Mouse (Mus musculus): ENCODE measurements at regions not wholly inside any gene's neighbourhood (a gene's known extent, or its start where the extent isn't known, plus 50 kb on each side); places are given as distances from the start of the nearest gene placed in this dataset.

GRCm38 (mm10) chr11:56244951-56245350 lies 204.1 kb upstream of the Nmur2 start:
- no peak for DNase-seq (ENCODE audit: extremely low read depth)
- no peaks in the 10 kb centered on the region for H3K4me1 ChIP-seq (ENCODE audit: control insufficient read depth in 1 of 2, insufficient read depth in 2 of 2)
- no peak overlapping the region for H3K27ac ChIP-seq (ENCODE audit: insufficient read depth, low read depth)
- no peak overlapping the region for H3K4me2 ChIP-seq (ENCODE audit: insufficient read depth, low read depth, poor library complexity, severe bottlenecking)
- TF ChIP-seq JUND (conservative IDR thresholded peaks at IDR 0.05; ENCODE audit: low read depth, low read length) (no peak), ZNF384 (IDR thresholded peaks at IDR 0.05; ENCODE audit: low read depth, low read length) (no peak), E2F4 (IDR thresholded peaks at IDR 0.05; ENCODE audit: insufficient replicate concordance, low read depth, low read length) (no peak), TCF12 (IDR thresholded peaks at IDR 0.05; ENCODE audit: low read depth, low read length) (no peak), KAT2A (IDR thresholded peaks at IDR 0.05; ENCODE audit: insufficient replicate concordance, low read length) (no peak), NELFE (IDR thresholded peaks at IDR 0.05; ENCODE audit: low read depth, low read length) (no peak), CHD1 (IDR thresholded peaks at IDR 0.05; ENCODE audit: low read depth, low read length) (no peak), MAX (IDR thresholded peaks at IDR 0.05; ENCODE audit: low read length) (no peak), MAZ (IDR thresholded peaks at IDR 0.05; ENCODE audit: low read depth, low read length) (no peak), GABPA (IDR thresholded peaks at IDR 0.05; ENCODE audit: insufficient replicate concordance, low read depth, low read length) (no peak), CTCF (conservative IDR thresholded peaks at IDR 0.05 in 1 of 2, IDR thresholded peaks at IDR 0.05 in 1 of 2; ENCODE audit: low read depth in 2 of 2, low read length in 2 of 2) (no peak), IRF4 (IDR thresholded peaks at IDR 0.05; ENCODE audit: low read depth, low read length) (no peak)
- H3K27me3 ChIP-seq (replicated peaks): no peaks in the 10 kb centered on the region
- H3K36me3 ChIP-seq (replicated peaks in 1 of 2; ENCODE audit: control insufficient read depth in 1 of 2, insufficient read depth in 1 of 2, low read length in 1 of 2): no peaks in the 10 kb centered on the region
- no peaks in the 10 kb centered on the region for H3K79me2 ChIP-seq (replicated peaks; ENCODE audit: control insufficient read depth, extremely low read depth, insufficient read depth, poor library complexity, severe bottlenecking)
- in situ Hi-C loops (cut with MboI; ENCODE audit: low pct_ligation_motif_present, low pct_unique_long_range_greater_than_20kb, low sequenced_read_pairs): no loop called here
- H3K9ac ChIP-seq (ENCODE audit: insufficient read depth, low read depth): no peak overlapping the region
- no peak overlapping the region for H3K4me3 ChIP-seq (replicated peaks in 1 of 3; ENCODE audit: low read depth in 2 of 3, low read length in 2 of 3, poor library complexity in 1 of 3)
- H3K9me3 ChIP-seq (replicated peaks; ENCODE audit: low read length): peaks cover 30% of the 10 kb centered on the region
- dilution Hi-C loops (cut with MboI; ENCODE audit: extremely low pct_ligation_motif_present, extremely low pct_unique_long_range_greater_than_20kb, low sequenced_read_pairs): no loop called here

- H3K27ac ChIP-seq (ENCODE audit: insufficient read depth, low read depth): no peak overlapping the region
- dilution Hi-C loops (cut with MboI; ENCODE audit: extremely low pct_ligation_motif_present, extremely low pct_unique_long_range_greater_than_20kb, low sequenced_read_pairs): no loop called here
- TF ChIP-seq HCFC1 (IDR thresholded peaks at IDR 0.05; ENCODE audit: low read depth, low read length) (no peak), PAX5 (IDR thresholded peaks at IDR 0.05; ENCODE audit: low read length) (no peak), ZNF384 (IDR thresholded peaks at IDR 0.05; ENCODE audit: low read depth, low read length) (no peak), ZKSCAN1 (IDR thresholded peaks at IDR 0.05; ENCODE audit: borderline replicate concordance, low read depth, low read length) (no peak), KAT2A (IDR thresholded peaks at IDR 0.05; ENCODE audit: insufficient replicate concordance, low read length) (no peak), SIN3A (IDR thresholded peaks at IDR 0.05; ENCODE audit: low read length) (no peak), TCF12 (IDR thresholded peaks at IDR 0.05; ENCODE audit: low read depth, low read length) (no peak), ZC3H11A (IDR thresholded peaks at IDR 0.05; ENCODE audit: low read depth, low read length) (no peak), BHLHE40 (IDR thresholded peaks at IDR 0.05; ENCODE audit: low read depth, low read length) (no peak), JUN (IDR thresholded peaks at IDR 0.05; ENCODE audit: insufficient read depth, low read depth, low read length) (no peak), TBP (conservative IDR thresholded peaks at IDR 0.05; ENCODE audit: low read depth, low read length) (no peak), POLR2A (IDR thresholded peaks at IDR 0.05; ENCODE audit: low read depth, low read length) (no peak), MXI1 (IDR thresholded peaks at IDR 0.05; ENCODE audit: low read depth, low read length) (no peak), USF2 (conservative IDR thresholded peaks at IDR 0.05; ENCODE audit: low read depth, low read length) (no peak), MAX (IDR thresholded peaks at IDR 0.05; ENCODE audit: low read length) (no peak), IRF4 (IDR thresholded peaks at IDR 0.05; ENCODE audit: low read depth, low read length) (no peak), USF1 (IDR thresholded peaks at IDR 0.05; ENCODE audit: low read depth, low read length) (no peak)
- in situ Hi-C loops (cut with MboI; ENCODE audit: low pct_ligation_motif_present, low pct_unique_long_range_greater_than_20kb, low sequenced_read_pairs): no loop called here
- H3K9me3 ChIP-seq (replicated peaks; ENCODE audit: low read length): peaks cover 18% of the 10 kb centered on the region
- no peaks in the 10 kb centered on the region for H3K4me1 ChIP-seq (ENCODE audit: control insufficient read depth in 1 of 2, insufficient read depth in 2 of 2)
- H3K79me2 ChIP-seq (replicated peaks; ENCODE audit: control insufficient read depth, extremely low read depth, insufficient read depth, poor library complexity, severe bottlenecking): no peaks in the 10 kb centered on the region
- no peak overlapping the region for H3K9ac ChIP-seq (ENCODE audit: insufficient read depth, low read depth)
- no peaks in the 10 kb centered on the region for H3K36me3 ChIP-seq (replicated peaks in 1 of 2; ENCODE audit: control insufficient read depth in 1 of 2, insufficient read depth in 1 of 2, low read length in 1 of 2)
- H3K27me3 ChIP-seq (replicated peaks): no peaks in the 10 kb centered on the region
- DNase-seq (ENCODE audit: extremely low read depth): no peak
- H3K4me2 ChIP-seq (ENCODE audit: insufficient read depth, low read depth, poor library complexity, severe bottlenecking): no peak overlapping the region
- H3K4me3 ChIP-seq (replicated peaks in 1 of 3; ENCODE audit: low read depth in 2 of 3, low read length in 2 of 3, poor library complexity in 1 of 3): no peak overlapping the region
Measured at GRCm38 (mm10) chr11:56243447-56243846, 202.6 kb upstream of the Nmur2 start.
